In genomic region chr3:121532176-121532575, GRCm38 (mm10) we compare ENCODE assay signal across 9 mouse cellular contexts. TPM values are rescaled to one million over a fixed set of nuclear protein-coding genes. Genes with fewer than 3 reads are reported as not detected.
DNase-seq lines count a peak whose midpoint lies in the region; ATAC-seq lines count a peak whose summit lies in the region.
"Had no signal": no experiment of that assay in that cellular context is flagged by ENCODE, and none has a peak within 500 bp of the region (broad histone marks: within the 10 kb centered on the region; RNA-seq: fewer than 3 reads in every experiment).

Gene Slc44a3 (minus strand): TSS chr3:121532404.

- H3K4me1 ChIP-seq in heart, embryonic 15.5 days (replicated peaks) = peaks cover 19% of the 10 kb centered on the region
- H3K4me1 ChIP-seq in embryonic facial prominence, embryonic 15.5 days = peaks cover 11% of the 10 kb centered on the region

- H3K9me3 ChIP-seq in heart, embryonic 15.5 days (replicated peaks) = no peaks in the 10 kb centered on the region
- no peaks in the 10 kb centered on the region for H3K9me3 ChIP-seq in embryonic facial prominence, embryonic 15.5 days (replicated peaks)

- peak within 1 kb of the TSS; percentile 72 for H3K4me2 ChIP-seq in heart, embryonic 15.5 days
- H3K4me2 ChIP-seq in embryonic facial prominence, embryonic 15.5 days (replicated peaks) = peak within 1 kb of the TSS; percentile 48

- ATAC-seq in heart, embryonic 15.5 days (replicated peaks; ENCODE audit: insufficient number of reproducible peaks, insufficient read depth, low FRiP score, low read depth) = peak; percentile 36; the same call in 1 of the 2 replicates
- ATAC-seq in embryonic facial prominence, embryonic 15.5 days (ENCODE audit: insufficient number of reproducible peaks, low FRiP score, low TSS enrichment, low read depth) = peak; percentile 82

- peak within 1 kb of the TSS; percentile 36; the same call in 1 of the 2 replicates for H3K9ac ChIP-seq in heart, embryonic 15.5 days
- H3K9ac ChIP-seq in embryonic facial prominence, embryonic 15.5 days = no peak within 1 kb of the TSS

- 2% methylated on average over 24 of the region's 24 CpGs for WGBS in heart, embryonic 15.5 days
- WGBS in embryonic facial prominence, embryonic 15.5 days = 4% methylated on average over 24 of the region's 24 CpGs

- DNase-seq in heart, postnatal 36 days = no peak
- DNase-seq in kidney, adult 18-20 months = peak; percentile 72
- DNase-seq in lung, adult 18-20 months = peak; percentile 94 to 96
- peak; percentile 45 for DNase-seq in ovary, adult 18-20 months (ENCODE audit: low spot score)
- no peak for DNase-seq in natural killer cell, adult 2 months (ENCODE audit: low spot score in 2 of 2)
- DNase-seq in cerebellum, adult 9-11 months = no peak

- H3K36me3 ChIP-seq in heart, embryonic 15.5 days = no peaks in the 10 kb centered on the region
- no peaks in the 10 kb centered on the region for H3K36me3 ChIP-seq in embryonic facial prominence, embryonic 15.5 days

- H3K4me3 ChIP-seq in heart, embryonic 15.5 days = peak within 1 kb of the TSS; percentile 44
- peak within 1 kb of the TSS; percentile 26 for H3K4me3 ChIP-seq in embryonic facial prominence, embryonic 15.5 days (replicated peaks)
- H3K4me3 ChIP-seq: myocyte had no signal

- H3K27me3 ChIP-seq in heart, embryonic 15.5 days = peaks cover 19% of the 10 kb centered on the region; the same call in 1 of the 2 replicates
- H3K27me3 ChIP-seq in embryonic facial prominence, embryonic 15.5 days = peaks cover 11% of the 10 kb centered on the region

- no peak within 1 kb of the TSS for H3K27ac ChIP-seq in heart, embryonic 15.5 days
- H3K27ac ChIP-seq in embryonic facial prominence, embryonic 15.5 days (replicated peaks) = no peak within 1 kb of the TSS

- intact Hi-C loops in heart, postnatal 36 days (cut with DNase I) = loop anchor here (10.0 kb wide), 1 partner anchor 353 kb away; no protein-coding TSS in a partner anchor

RNA-seq across cellular contexts. Expression of gene Slc44a3, which starts in this region (rescaled TPM):
- 0.94 and 2.2 TPM in 2 replicates for polyA plus RNA-seq in heart, embryonic 15.5 days (2015; fragmentation: Nextera tagmentation; extraction: Ambion mirVana)
- total RNA-seq in heart, postnatal 36 days (2021) = under 1 TPM in 1 of 2 experiments, not detected in 1; 0.22 TPM
- 4.4 and 6.2 TPM in 2 replicates for polyA plus RNA-seq in embryonic facial prominence, embryonic 15.5 days (2015; fragmentation: Nextera tagmentation; extraction: Ambion mirVana)

Comparison
In these comparisons a context has a peak if more than half of its experiments do, and no peak if none do; other contexts are left out.
1. DNase-seq: peak in kidney, adult 18-20 months (single experiment), lung, adult 18-20 months (2 of 2) and ovary, adult 18-20 months (single experiment); none in heart, postnatal 36 days (0 of 2), natural killer cell, adult 2 months (0 of 2) and cerebellum, adult 9-11 months (single experiment).